Mouse (Mus musculus): ENCODE data around the gene Ttc4. TPM values are rescaled to one million over a fixed set of nuclear protein-coding genes. Genes with fewer than 3 reads are reported as not detected.

Gene Ttc4
- polyA plus RNA-seq, 1 experiment from 2014 or later: 104 TPM

DNA sequence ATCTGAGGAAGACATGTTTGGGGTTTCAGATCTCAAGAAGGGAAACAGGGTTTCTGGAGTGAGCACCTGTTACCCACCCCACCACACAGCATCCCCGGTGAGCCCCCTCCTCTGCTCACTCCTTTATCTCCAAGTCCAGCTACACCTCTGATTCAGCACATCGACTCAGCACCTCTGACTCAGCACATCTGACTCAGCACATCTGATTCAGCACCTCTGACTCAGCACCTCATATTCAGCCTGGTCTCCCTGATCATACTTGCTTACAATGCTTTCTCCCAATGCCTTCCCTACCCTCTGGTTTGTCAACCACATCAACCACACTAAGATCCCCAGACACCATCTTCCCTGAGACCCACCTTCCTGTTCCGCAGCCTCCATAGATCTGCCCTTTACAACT, 65.2 kb downstream of the Ttc4 start:
- 75% methylated on average over 3 of the region's 3 CpGs for WGBS

DNA sequence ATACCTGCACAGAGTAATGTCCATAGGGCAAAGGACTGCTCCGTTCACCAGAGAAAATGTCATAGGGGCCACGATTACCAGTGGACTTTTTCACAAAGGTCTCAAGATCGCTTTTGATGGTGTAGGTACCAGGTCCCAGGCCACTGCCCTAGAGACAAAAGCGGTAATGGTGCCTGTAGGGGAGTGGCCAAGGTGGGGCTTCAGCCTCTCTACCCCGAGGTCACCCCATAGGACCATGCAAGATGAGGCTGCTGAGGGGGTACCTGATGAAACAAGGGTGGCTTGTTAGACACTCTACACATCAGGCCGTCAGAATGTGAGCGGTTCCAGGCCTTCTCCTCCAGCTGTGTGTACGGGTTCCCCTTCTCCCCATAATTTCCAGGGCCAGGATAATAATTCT, 65.6 kb downstream of the Ttc4 start:
- WGBS: 73% methylated on average over 8 of the region's 8 CpGs
- H3K27ac ChIP-seq: no peak overlapping the region
- H3K4me1 ChIP-seq: peaks cover 13% of the 10 kb centered on the region
- ATAC-seq (ENCODE audit: insufficient number of reproducible peaks, insufficient read depth, low FRiP score, low TSS enrichment, low read depth): no peak
- no peaks in the 10 kb centered on the region for H3K36me3 ChIP-seq
- H3K9me3 ChIP-seq: no peaks in the 10 kb centered on the region
- H3K4me3 ChIP-seq: no peak overlapping the region
- no peak overlapping the region for H3K4me2 ChIP-seq
- no peak overlapping the region for H3K9ac ChIP-seq
- peaks cover 10% of the 10 kb centered on the region for H3K27me3 ChIP-seq

More for the DNA sequence above, 65.2 kb downstream of the Ttc4 start:
- Histone ChIP-seq H3K4me2 (no peak overlapping the region), H3K4me1 (peaks cover 13% of the 10 kb centered on the region), H3K36me3 (no peaks in the 10 kb centered on the region), H3K27me3 (peaks cover 10% of the 10 kb centered on the region), H3K4me3 (no peak overlapping the region), H3K9me3 (no peaks in the 10 kb centered on the region), H3K9ac (no peak overlapping the region), H3K27ac (no peak overlapping the region)
- ATAC-seq (ENCODE audit: insufficient number of reproducible peaks, insufficient read depth, low FRiP score, low TSS enrichment, low read depth): no peak

Other genes starting within 250 kb of the Ttc4 start
- gene Pcsk9, start 214.6 kb downstream of the Ttc4 start, polyA plus RNA-seq (2015; fragmentation: Nextera tagmentation; extraction: Ambion mirVana): 2.9 and 3.4 TPM in 2 replicates
- gene Bsnd, start 186.7 kb downstream of the Ttc4 start, polyA plus RNA-seq (2015; fragmentation: Nextera tagmentation; extraction: Ambion mirVana): not detected in 2 replicates
- 6.9 TPM in 2 replicates for gene Dhcr24, start 117.9 kb downstream of the Ttc4 start, polyA plus RNA-seq (2015; fragmentation: Nextera tagmentation; extraction: Ambion mirVana)
- not detected in 2 replicates for gene Lexm, start 61.7 kb downstream of the Ttc4 start, polyA plus RNA-seq (2015; fragmentation: Nextera tagmentation; extraction: Ambion mirVana)
- gene Ttc22, start 56.5 kb downstream of the Ttc4 start, polyA plus RNA-seq (2015; fragmentation: Nextera tagmentation; extraction: Ambion mirVana): 1.8 TPM in 2 replicates
- gene Pars2, start 27.9 kb downstream of the Ttc4 start, polyA plus RNA-seq (2015; fragmentation: Nextera tagmentation; extraction: Ambion mirVana): 14.6 and 14.8 TPM in 2 replicates
- 0.44 and 0.58 TPM in 2 replicates for gene Mroh7, start 52.0 kb upstream of the Ttc4 start, polyA plus RNA-seq (2015; fragmentation: Nextera tagmentation; extraction: Ambion mirVana)
- gene Fam151a, start 54.9 kb upstream of the Ttc4 start, polyA plus RNA-seq (2015; fragmentation: Nextera tagmentation; extraction: Ambion mirVana): 0.32 TPM in 1 of 2 replicates, not detected in the other
- gene Acot11, start 126.1 kb upstream of the Ttc4 start, polyA plus RNA-seq (2015; fragmentation: Nextera tagmentation; extraction: Ambion mirVana): 2.1 and 3.0 TPM in 2 replicates
- gene Ssbp3, start 231.8 kb upstream of the Ttc4 start, polyA plus RNA-seq (2015; fragmentation: Nextera tagmentation; extraction: Ambion mirVana): 172 and 190 TPM in 2 replicates